Mouse (Mus musculus): Measurements from ENCODE around the gene Exoc3l4.

Exoc3l4 gene

GRCm38 (mm10) chr12:111454021-111454420, 37.2 kb downstream of the Exoc3l4 start:
- DNase-seq: no peak

- no peak for DNase-seq
Measured at GRCm38 (mm10) chr12:111454543-111455280, 37.9 kb downstream of the Exoc3l4 start.

- no peak for DNase-seq
Measured at GRCm38 (mm10) chr12:111455311-111455846, 38.6 kb downstream of the Exoc3l4 start.

- DNase-seq: no peak
Measured at GRCm38 (mm10) chr12:111455860-111456259, 39.0 kb downstream of the Exoc3l4 start.

- no peak for DNase-seq
Measured at GRCm38 (mm10) chr12:111457742-111458141, 40.9 kb downstream of the Exoc3l4 start.

GRCm38 (mm10) chr12:111463570-111463969, 46.8 kb downstream of the Exoc3l4 start:
- DNase-seq: no peak

GRCm38 (mm10) chr12:111466369-111466768, 49.6 kb downstream of the Exoc3l4 start:
- no peak for DNase-seq

- no peak for DNase-seq
Measured at GRCm38 (mm10) chr12:111468206-111468605, 51.4 kb downstream of the Exoc3l4 start.

GRCm38 (mm10) chr12:111469507-111469906, 52.7 kb downstream of the Exoc3l4 start:
- peak; percentile 81 for DNase-seq

- no peak for DNase-seq
Measured at GRCm38 (mm10) chr12:111471119-111471518, 54.3 kb downstream of the Exoc3l4 start.

GRCm38 (mm10) chr12:111471721-111472120, 54.9 kb downstream of the Exoc3l4 start:
- DNase-seq: no peak

- DNase-seq: no peak
Measured at GRCm38 (mm10) chr12:111472886-111473285, 56.1 kb downstream of the Exoc3l4 start.

- no peak for DNase-seq
Measured at GRCm38 (mm10) chr12:111474384-111474783, 57.6 kb downstream of the Exoc3l4 start.

GRCm38 (mm10) chr12:111474893-111475643, 58.3 kb downstream of the Exoc3l4 start:
- DNase-seq: no peak

- DNase-seq: no peak
Measured at GRCm38 (mm10) chr12:111478924-111479323, 62.1 kb downstream of the Exoc3l4 start.

- DNase-seq: peak; percentile 51
Measured at GRCm38 (mm10) chr12:111479917-111480316, 63.1 kb downstream of the Exoc3l4 start.

Measured in retina, postnatal 1 day (tissue).